Mouse (Mus musculus): ENCODE measurements around the gene Ern2. TPM values are rescaled to one million over a fixed set of nuclear protein-coding genes. Genes with fewer than 3 reads are reported as not detected.

The Ern2 gene
- polyA plus RNA-seq, 1 experiment from 2014 or later, result 0.14 TPM

DNA sequence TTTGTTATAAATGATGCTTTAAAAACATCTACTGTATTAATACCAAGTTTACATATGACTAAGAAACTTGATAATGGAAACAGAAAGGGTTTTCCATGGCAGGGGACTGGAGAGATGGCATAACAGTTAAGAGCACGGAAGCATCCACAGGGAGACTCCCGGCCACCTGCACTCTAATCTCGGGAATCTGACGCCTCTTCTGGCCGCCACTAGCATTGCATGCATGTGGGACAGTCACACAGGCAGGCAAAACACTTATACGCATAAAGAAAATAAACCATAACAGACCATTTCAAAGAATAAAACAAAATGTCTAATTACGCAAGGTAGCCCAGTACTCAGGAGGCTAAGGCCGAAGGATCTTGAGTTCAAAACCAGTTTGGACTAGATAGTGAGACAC, 60.4 kb downstream of the Ern2 start:
- H3K36me3 ChIP-seq, result peaks cover 76% of the 10 kb centered on the region
- no peaks in the 10 kb centered on the region for H3K27me3 ChIP-seq
- H3K4me2 ChIP-seq, result no peak overlapping the region
- no peak for ATAC-seq (ENCODE audit: insufficient number of reproducible peaks, insufficient read depth, low FRiP score, low TSS enrichment, low read depth)
- 81% methylated on average over 8 of the region's 8 CpGs for WGBS
- no peak overlapping the region for H3K27ac ChIP-seq
- no peaks in the 10 kb centered on the region for H3K9me3 ChIP-seq
- H3K4me3 ChIP-seq (replicated peaks), result no peak overlapping the region
- no peak overlapping the region for H3K9ac ChIP-seq (replicated peaks)
- no peaks in the 10 kb centered on the region for H3K4me1 ChIP-seq (replicated peaks)

GRCm38 (mm10) chr7:122123518-122123917, 62.5 kb downstream of the Ern2 start:
- Histone ChIP-seq H3K4me2 (no peak overlapping the region), H3K27ac (no peak overlapping the region), H3K27me3 (no peaks in the 10 kb centered on the region), H3K9me3 (no peaks in the 10 kb centered on the region), H3K9ac (replicated peaks) (no peak overlapping the region), H3K36me3 (peaks cover 82% of the 10 kb centered on the region), H3K4me3 (replicated peaks) (no peak overlapping the region), H3K4me1 (replicated peaks) (no peaks in the 10 kb centered on the region)
- WGBS, result 88% methylated on average over 4 of the region's 4 CpGs
- no peak for ATAC-seq (ENCODE audit: insufficient number of reproducible peaks, insufficient read depth, low FRiP score, low TSS enrichment, low read depth)

Other genes starting within 250 kb of the Ern2 start
- gene Cog7, start 204.5 kb downstream of the Ern2 start, polyA plus RNA-seq (2016; fragmentation: Nextera tagmentation; extraction: Ambion mirVana), result 25.2 and 25.6 TPM in 2 replicates
- gene Gga2, start 165.0 kb downstream of the Ern2 start, polyA plus RNA-seq (2016; fragmentation: Nextera tagmentation; extraction: Ambion mirVana), result 160 and 166 TPM in 2 replicates
- gene Ubfd1, start 119.0 kb downstream of the Ern2 start, polyA plus RNA-seq (2016; fragmentation: Nextera tagmentation; extraction: Ambion mirVana), result 94.6 and 100.0 TPM in 2 replicates
- 15.9 and 16.1 TPM in 2 replicates for gene Ears2, start 118.9 kb downstream of the Ern2 start, polyA plus RNA-seq (2016; fragmentation: Nextera tagmentation; extraction: Ambion mirVana)
- gene Ndufab1, start 84.3 kb downstream of the Ern2 start, polyA plus RNA-seq (2016; fragmentation: Nextera tagmentation; extraction: Ambion mirVana), result 666 and 716 TPM in 2 replicates
- gene Palb2, start 53.2 kb downstream of the Ern2 start, polyA plus RNA-seq (2016; fragmentation: Nextera tagmentation; extraction: Ambion mirVana), result 21.8 and 22.7 TPM in 2 replicates
- 108 and 114 TPM in 2 replicates for gene Dctn5, start 53.2 kb downstream of the Ern2 start, polyA plus RNA-seq (2016; fragmentation: Nextera tagmentation; extraction: Ambion mirVana)
- 160 and 161 TPM in 2 replicates for gene Plk1, start 26.8 kb downstream of the Ern2 start, polyA plus RNA-seq (2016; fragmentation: Nextera tagmentation; extraction: Ambion mirVana)
- gene Chp2, start 33.3 kb upstream of the Ern2 start, polyA plus RNA-seq (2016; fragmentation: Nextera tagmentation; extraction: Ambion mirVana), result not detected in 2 replicates
- gene Prkcb, start 102.5 kb upstream of the Ern2 start, polyA plus RNA-seq (2016; fragmentation: Nextera tagmentation; extraction: Ambion mirVana), result 4.7 and 6.7 TPM in 2 replicates

Data from limb, embryonic 12.5 days (tissue).